Mouse (Mus musculus) left cerebral cortex, postnatal 10 days (tissue): ENCODE measurements around the gene Adh4. TPM values are rescaled to one million over a fixed set of nuclear protein-coding genes. Genes with fewer than 3 reads are reported as not detected.

ENCODE experiments used
- total RNA-seq, 2 experiments: library from RNA; stranded (reverse); gene quantifications; 2 replicates each; pipeline ENCODE4 v1.2.3; 2021

Adh4 gene
- total RNA-seq, 2 experiments from 2014 or later: not detected

Other genes starting within 250 kb of the Adh4 start
- not detected for gene 4930579F01Rik, start 221.6 kb upstream of the Adh4 start, total RNA-seq
- under 1 TPM; 0.10 to 0.49 TPM for gene Adh7, start 197.7 kb upstream of the Adh4 start, total RNA-seq
- gene Adh1, start 154.5 kb upstream of the Adh4 start, total RNA-seq: 1 to 10 TPM; 2.0 to 3.4 TPM
- not detected for gene Adh6a, start 102.2 kb upstream of the Adh4 start, total RNA-seq
- gene Adh6b, start 73.7 kb upstream of the Adh4 start, total RNA-seq: not detected
- gene Adh5, start 27.6 kb downstream of the Adh4 start, total RNA-seq: 10 to 100 TPM; 82.8 to 83.2 TPM
- 10 to 100 TPM; 48.0 to 48.3 TPM for gene Metap1, start 74.0 kb downstream of the Adh4 start, total RNA-seq
- gene Eif4e, start 110.7 kb downstream of the Adh4 start, total RNA-seq: 100 to 1,000 TPM; 170 to 172 TPM